Comparison of ENCODE assay signal across 13 mouse cellular contexts in genomic region chr13:69623843-69624242, GRCm38 (mm10).
"Had no signal": no experiment of that assay in that cellular context is flagged by ENCODE, and none has a peak within 500 bp of the region (broad histone marks: within the 10 kb centered on the region; RNA-seq: fewer than 3 reads in every experiment).

No protein-coding gene starts in this region.

- H3K27me3 ChIP-seq: limb, embryonic 13.5 days; midbrain, embryonic 12.5 days; neural tube, embryonic 13.5 days had no signal

- H3K9ac ChIP-seq: limb, embryonic 13.5 days; lung, embryonic 14.5 days; midbrain, embryonic 12.5 days; neural tube, embryonic 13.5 days had no signal

- H3K27ac ChIP-seq: kidney, postnatal 0 days; limb, embryonic 13.5 days; midbrain, embryonic 12.5 days; neural tube, embryonic 13.5 days had no signal

- DNase-seq: kidney, adult 11 months; kidney, adult 9 months; kidney, postnatal 36 days; left cerebral cortex, postnatal 4 days; lung, embryonic 14.5 days; right cerebral cortex, postnatal 14 days; thymus, postnatal 36 days had no signal

- H3K4me2 ChIP-seq: limb, embryonic 13.5 days; liver, embryonic 11.5 days; lung, embryonic 14.5 days; midbrain, embryonic 12.5 days; neural tube, embryonic 13.5 days had no signal

- H3K9me3 ChIP-seq: limb, embryonic 13.5 days; midbrain, embryonic 12.5 days; neural tube, embryonic 13.5 days had no signal

- H3K4me3 ChIP-seq: limb, embryonic 13.5 days; midbrain, embryonic 12.5 days; neural tube, embryonic 13.5 days had no signal

- H3K4me1 ChIP-seq: limb, embryonic 13.5 days; midbrain, embryonic 12.5 days; neural tube, embryonic 13.5 days had no signal

- ATAC-seq: midbrain, embryonic 16.5 days had no signal
